Mouse (Mus musculus): ENCODE data around the gene Tenm4. TPM values are rescaled to one million over a fixed set of nuclear protein-coding genes. Genes with fewer than 3 reads are reported as not detected.

The Tenm4 gene
- total and polyA plus RNA-seq, 3 experiments = 0.03 to 0.26 (median 0.04) TPM

GRCm38 (mm10) chr7:96219386-96219785 is 48.3 kb downstream of the Tenm4 start:
- Histone ChIP-seq H3K4me2 (ENCODE audit: insufficient read depth, low read depth, poor library complexity, severe bottlenecking) (no peak overlapping the region), H3K9me3 (replicated peaks; ENCODE audit: low read length) (no peaks in the 10 kb centered on the region), H3K9ac (ENCODE audit: insufficient read depth, low read depth) (no peak overlapping the region), H3K4me1 (ENCODE audit: control insufficient read depth in 1 of 2, insufficient read depth in 2 of 2) (no peaks in the 10 kb centered on the region), H3K36me3 (replicated peaks in 1 of 2; ENCODE audit: control insufficient read depth in 1 of 2, insufficient read depth in 1 of 2, low read length in 1 of 2) (no peaks in the 10 kb centered on the region), H3K79me2 (replicated peaks; ENCODE audit: control insufficient read depth, extremely low read depth, insufficient read depth, poor library complexity, severe bottlenecking) (no peaks in the 10 kb centered on the region), H3K4me3 (replicated peaks in 1 of 3; ENCODE audit: low read depth in 2 of 3, low read length in 2 of 3, poor library complexity in 1 of 3) (no peak overlapping the region), H3K27me3 (replicated peaks) (no peaks in the 10 kb centered on the region), H3K27ac (ENCODE audit: insufficient read depth, low read depth) (no peak overlapping the region)
- in situ Hi-C loops (cut with MboI; ENCODE audit: low pct_ligation_motif_present, low pct_unique_long_range_greater_than_20kb, low sequenced_read_pairs) (no loop called here), dilution Hi-C loops (cut with MboI; ENCODE audit: extremely low pct_ligation_motif_present, extremely low pct_unique_long_range_greater_than_20kb, low sequenced_read_pairs) (no loop called here)
- DNase-seq (ENCODE audit: extremely low read depth) = no peak
- TF ChIP-seq E2F4 (IDR thresholded peaks at IDR 0.05; ENCODE audit: insufficient replicate concordance, low read depth, low read length) (no peak), SMC3 (IDR thresholded peaks at IDR 0.05; ENCODE audit: low read depth, low read length) (no peak), ZNF384 (IDR thresholded peaks at IDR 0.05; ENCODE audit: low read depth, low read length) (no peak), MXI1 (IDR thresholded peaks at IDR 0.05; ENCODE audit: low read depth, low read length) (no peak), HCFC1 (IDR thresholded peaks at IDR 0.05; ENCODE audit: low read depth, low read length) (no peak)

GRCm38 (mm10) chr7:96220647-96221046 is 49.6 kb downstream of the Tenm4 start:
- H3K79me2 ChIP-seq (replicated peaks; ENCODE audit: control insufficient read depth, extremely low read depth, insufficient read depth, poor library complexity, severe bottlenecking) = no peaks in the 10 kb centered on the region
- no peak overlapping the region for H3K4me3 ChIP-seq (replicated peaks in 1 of 3; ENCODE audit: low read depth in 2 of 3, low read length in 2 of 3, poor library complexity in 1 of 3)
- no peaks in the 10 kb centered on the region for H3K36me3 ChIP-seq (replicated peaks in 1 of 2; ENCODE audit: control insufficient read depth in 1 of 2, insufficient read depth in 1 of 2, low read length in 1 of 2)
- no peak for DNase-seq (ENCODE audit: extremely low read depth)
- in situ Hi-C loops (cut with MboI; ENCODE audit: low pct_ligation_motif_present, low pct_unique_long_range_greater_than_20kb, low sequenced_read_pairs) (no loop called here), dilution Hi-C loops (cut with MboI; ENCODE audit: extremely low pct_ligation_motif_present, extremely low pct_unique_long_range_greater_than_20kb, low sequenced_read_pairs) (no loop called here)
- H3K4me1 ChIP-seq (ENCODE audit: control insufficient read depth in 1 of 2, insufficient read depth in 2 of 2) = no peaks in the 10 kb centered on the region
- TF ChIP-seq USF2 (conservative IDR thresholded peaks at IDR 0.05; ENCODE audit: low read depth, low read length) = no peak
- no peak for TF ChIP-seq MEF2A (IDR thresholded peaks at IDR 0.05; ENCODE audit: borderline replicate concordance, low read depth, low read length)
- no peak for TF ChIP-seq CHD1 (IDR thresholded peaks at IDR 0.05; ENCODE audit: low read depth, low read length)
- no peak for TF ChIP-seq ELF1 (IDR thresholded peaks at IDR 0.05; ENCODE audit: low read depth, low read length)
- TF ChIP-seq POLR2A (IDR thresholded peaks at IDR 0.05; ENCODE audit: low read depth, low read length) = no peak
- H3K9me3 ChIP-seq (replicated peaks; ENCODE audit: low read length) = no peaks in the 10 kb centered on the region
- H3K27me3 ChIP-seq (replicated peaks) = no peaks in the 10 kb centered on the region
- no peak overlapping the region for H3K4me2 ChIP-seq (ENCODE audit: insufficient read depth, low read depth, poor library complexity, severe bottlenecking)
- no peak overlapping the region for H3K27ac ChIP-seq (ENCODE audit: insufficient read depth, low read depth)
- no peak overlapping the region for H3K9ac ChIP-seq (ENCODE audit: insufficient read depth, low read depth)

GRCm38 (mm10) chr7:96222569-96222968 is 51.5 kb downstream of the Tenm4 start:
- dilution Hi-C loops (cut with MboI; ENCODE audit: extremely low pct_ligation_motif_present, extremely low pct_unique_long_range_greater_than_20kb, low sequenced_read_pairs) (no loop called here), in situ Hi-C loops (cut with MboI; ENCODE audit: low pct_ligation_motif_present, low pct_unique_long_range_greater_than_20kb, low sequenced_read_pairs) (no loop called here)
- no peak for TF ChIP-seq NELFE (IDR thresholded peaks at IDR 0.05; ENCODE audit: low read depth, low read length)
- no peak for TF ChIP-seq BHLHE40 (IDR thresholded peaks at IDR 0.05; ENCODE audit: low read depth, low read length)
- no peak for TF ChIP-seq IRF4 (IDR thresholded peaks at IDR 0.05; ENCODE audit: low read depth, low read length)
- no peak for TF ChIP-seq ELF1 (IDR thresholded peaks at IDR 0.05; ENCODE audit: low read depth, low read length)
- no peak for TF ChIP-seq JUND (conservative IDR thresholded peaks at IDR 0.05; ENCODE audit: low read depth, low read length)
- TF ChIP-seq RCOR1 (conservative IDR thresholded peaks at IDR 0.05; ENCODE audit: low read depth, low read length) = no peak
- no peak for TF ChIP-seq ZNF384 (IDR thresholded peaks at IDR 0.05; ENCODE audit: low read depth, low read length)
- no peak for TF ChIP-seq MEF2A (IDR thresholded peaks at IDR 0.05; ENCODE audit: borderline replicate concordance, low read depth, low read length)
- TF ChIP-seq MAZ (IDR thresholded peaks at IDR 0.05; ENCODE audit: low read depth, low read length) = no peak
- no peak for TF ChIP-seq HCFC1 (IDR thresholded peaks at IDR 0.05; ENCODE audit: low read depth, low read length)
- no peak for TF ChIP-seq EP300 (IDR thresholded peaks at IDR 0.05; ENCODE audit: low read length)
- Histone ChIP-seq H3K4me1 (ENCODE audit: control insufficient read depth in 1 of 2, insufficient read depth in 2 of 2) (no peaks in the 10 kb centered on the region), H3K27ac (ENCODE audit: insufficient read depth, low read depth) (no peak overlapping the region), H3K9me3 (replicated peaks; ENCODE audit: low read length) (no peaks in the 10 kb centered on the region), H3K79me2 (replicated peaks; ENCODE audit: control insufficient read depth, extremely low read depth, insufficient read depth, poor library complexity, severe bottlenecking) (no peaks in the 10 kb centered on the region), H3K9ac (ENCODE audit: insufficient read depth, low read depth) (no peak overlapping the region), H3K4me3 (replicated peaks in 1 of 3; ENCODE audit: low read depth in 2 of 3, low read length in 2 of 3, poor library complexity in 1 of 3) (no peak overlapping the region), H3K4me2 (ENCODE audit: insufficient read depth, low read depth, poor library complexity, severe bottlenecking) (no peak overlapping the region), H3K36me3 (replicated peaks in 1 of 2; ENCODE audit: control insufficient read depth in 1 of 2, insufficient read depth in 1 of 2, low read length in 1 of 2) (no peaks in the 10 kb centered on the region), H3K27me3 (replicated peaks) (no peaks in the 10 kb centered on the region)
- no peak for DNase-seq (ENCODE audit: extremely low read depth)

All from CH12.LX (cell line).